Mouse (Mus musculus) cerebellum, postnatal 36 days (tissue): Measurements from ENCODE around the gene Wbp2.
"Not testable (repeated sequence)": the region's sequence is repeated elsewhere in the genome, so short reads cannot be mapped to it uniquely, and the experiment has no call there.

Experiments used
- DNase-seq, 2 experiments: peaks; one replicate each; pipeline ENCODE4 v3.0.0; 2021 to 2022; ENCODE audit warnings: mixed read lengths in 2 of 2

Gene Wbp2

GRCm38 (mm10) chr11:116108464-116109137, 21.8 kb upstream of the Wbp2 start:
- no peak for DNase-seq

- no peak for DNase-seq
These were observed 21.0 kb upstream of the Wbp2 start for GRCm38 (mm10) chr11:116107777-116108285.

- no peak for DNase-seq
These were observed 20.4 kb upstream of the Wbp2 start for GRCm38 (mm10) chr11:116106963-116107776.

GRCm38 (mm10) chr11:116106154-116106962, 19.6 kb upstream of the Wbp2 start:
- DNase-seq, result no peak

- no peak for DNase-seq
These were observed 18.3 kb upstream of the Wbp2 start for GRCm38 (mm10) chr11:116105065-116105464.

- no peak for DNase-seq
These were observed 17.3 kb upstream of the Wbp2 start for GRCm38 (mm10) chr11:116104006-116104646.

GRCm38 (mm10) chr11:116103572-116103971, 16.8 kb upstream of the Wbp2 start:
- no peak for DNase-seq

- DNase-seq, result no peak
These were observed 15.7 kb upstream of the Wbp2 start for GRCm38 (mm10) chr11:116102472-116102871.

GRCm38 (mm10) chr11:116101931-116102381, 15.2 kb upstream of the Wbp2 start:
- no peak for DNase-seq

GRCm38 (mm10) chr11:116100839-116101238, 14.0 kb upstream of the Wbp2 start:
- no peak for DNase-seq

GRCm38 (mm10) chr11:116100385-116100784, 13.6 kb upstream of the Wbp2 start:
- DNase-seq, result no peak

GRCm38 (mm10) chr11:116099462-116099861, 12.7 kb upstream of the Wbp2 start:
- DNase-seq, result no peak

- no peak for DNase-seq
These were observed 12.1 kb upstream of the Wbp2 start for GRCm38 (mm10) chr11:116098711-116099460.

- DNase-seq, result no peak
These were observed 9.7 kb upstream of the Wbp2 start for GRCm38 (mm10) chr11:116096213-116097108.

- no peak for DNase-seq
These were observed 8.8 kb upstream of the Wbp2 start for GRCm38 (mm10) chr11:116095573-116095972.

GRCm38 (mm10) chr11:116093771-116094565, 7.2 kb upstream of the Wbp2 start:
- DNase-seq, result no peak

GRCm38 (mm10) chr11:116092959-116093358, 6.2 kb upstream of the Wbp2 start:
- DNase-seq, result not testable (repeated sequence)

- DNase-seq, result no peak
These were observed 4.8 kb upstream of the Wbp2 start for GRCm38 (mm10) chr11:116091591-116091990.

GRCm38 (mm10) chr11:116089545-116089944, 2.8 kb upstream of the Wbp2 start:
- no peak for DNase-seq
